Mouse (Mus musculus) spleen, adult 2 months (tissue): ENCODE data around the gene Dock9. TPM values are rescaled to one million over a fixed set of nuclear protein-coding genes. Genes with fewer than 3 reads are reported as not detected.

Experiments used
- DNase-seq, 2 experiments: peaks; one replicate each; pipeline versions ENCODE4 v3.0.0 to v3.0.0-alpha.2; 2012 to 2021; ENCODE audit warnings: low spot score in 2 of 2, low read depth in 1 of 2
- H3K27ac ChIP-seq: fragments of 200-500 bp; 2 replicates; pipeline ENCODE4 v1.5.1; 2012; ENCODE audit warnings: low read length, inconsistent platforms; ENCODE audit not compliant: insufficient read depth
- H3K27me3 ChIP-seq: fragments of 200-500 bp; 2 replicates; pipeline ENCODE4 v1.6.1; 2012; ENCODE audit warnings: mild to moderate bottlenecking, moderate library complexity, low read length, inconsistent platforms; ENCODE audit not compliant: control insufficient read depth, insufficient read depth
- H3K36me3 ChIP-seq: fragments of 200-500 bp; 2 replicates; pipeline ENCODE4 v1.6.1; 2012; ENCODE audit warnings: mild to moderate bottlenecking, low read length, inconsistent platforms; ENCODE audit not compliant: control insufficient read depth, insufficient read depth
- H3K4me1 ChIP-seq: fragments of 200-500 bp; 2 replicates; pipeline ENCODE4 v1.6.1; 2011; ENCODE audit warnings: inconsistent platforms; ENCODE audit not compliant: control insufficient read depth, insufficient read depth, insufficient read length
- H3K4me3 ChIP-seq: fragments of 200-500 bp; 2 replicates; pipeline ENCODE4 v1.5.1; 2011; ENCODE audit warnings: mild to moderate bottlenecking, inconsistent platforms; ENCODE audit not compliant: insufficient read depth, insufficient read length; ENCODE audit errors: extremely low read depth
- CTCF ChIP-seq: fragments of 200-500 bp; IDR thresholded peaks from 2 replicates; pipeline ENCODE4 v1.5.1; 2011; ENCODE audit warnings: mild to moderate bottlenecking, inconsistent platforms; ENCODE audit not compliant: insufficient read depth, insufficient read length, insufficient replicate concordance; ENCODE audit errors: extremely low read depth
- POLR2A ChIP-seq: fragments of 200-500 bp; IDR thresholded peaks from 2 replicates; pipeline ENCODE4 v1.6.1; 2011; ENCODE audit warnings: low read depth, low read length, inconsistent platforms
- WGBS: fragments of 180-500 bp; shearing (Covaris S2); methylation state at CpG from one replicate; pipeline ENCODE4 v1.1.7; 2018; 5-methylcytosine and 5-hydroxymethylcytosine counted together
- polyA plus RNA-seq: library from polyadenylated mRNA; depleted of rRNA; stranded (reverse); fragments of >200 nt; gene quantifications from 2 replicates; pipeline ENCODE4 v1.2.3, GENCODE M21; 2012

Dock9 gene
- polyA plus RNA-seq, 1 experiment, result 7.8 TPM

- no peak for DNase-seq
- 90% methylated on average over 11 of the region's 11 CpGs for WGBS
These were observed 43.5 kb downstream of the Dock9 start for GRCm38 (mm10) chr14:121754110-121754509.

GRCm38 (mm10) chr14:121752686-121753426 lies 44.8 kb downstream of the Dock9 start:
- DNase-seq, result no peak
- no peak for TF ChIP-seq CTCF
- TF ChIP-seq POLR2A, result no peak
- Histone ChIP-seq H3K27ac (no peak overlapping the region), H3K4me3 (no peak overlapping the region), H3K4me1 (no peaks in the 10 kb centered on the region), H3K36me3 (no peaks in the 10 kb centered on the region), H3K27me3 (no peaks in the 10 kb centered on the region)
- 72% methylated on average over 19 of the region's 19 CpGs for WGBS

More at GRCm38 (mm10) chr14:121754110-121754509, 43.5 kb downstream of the Dock9 start:
- no peaks in the 10 kb centered on the region for H3K36me3 ChIP-seq
- TF ChIP-seq POLR2A (no peak), CTCF (no peak)
- H3K27ac ChIP-seq, result no peak overlapping the region
- H3K27me3 ChIP-seq, result no peaks in the 10 kb centered on the region
- H3K4me1 ChIP-seq, result no peaks in the 10 kb centered on the region
- H3K4me3 ChIP-seq, result no peak overlapping the region

- Histone ChIP-seq H3K4me3 (no peak overlapping the region), H3K27me3 (no peaks in the 10 kb centered on the region), H3K4me1 (no peaks in the 10 kb centered on the region), H3K27ac (no peak overlapping the region), H3K36me3 (no peaks in the 10 kb centered on the region)
- WGBS, result 81% methylated on average over 9 of the region's 9 CpGs
- TF ChIP-seq POLR2A (no peak), CTCF (no peak)
- no peak for DNase-seq
These were observed 48.0 kb downstream of the Dock9 start for GRCm38 (mm10) chr14:121749606-121750005.

GRCm38 (mm10) chr14:121749084-121749483 lies 48.6 kb downstream of the Dock9 start:
- Histone ChIP-seq H3K36me3 (no peaks in the 10 kb centered on the region), H3K27me3 (no peaks in the 10 kb centered on the region), H3K4me3 (no peak overlapping the region), H3K4me1 (no peaks in the 10 kb centered on the region), H3K27ac (no peak overlapping the region)
- TF ChIP-seq CTCF (no peak), POLR2A (no peak)
- 93% methylated on average over 10 of the region's 10 CpGs for WGBS
- no peak for DNase-seq

- Histone ChIP-seq H3K27me3 (no peaks in the 10 kb centered on the region), H3K4me1 (no peaks in the 10 kb centered on the region), H3K4me3 (no peak overlapping the region), H3K27ac (no peak overlapping the region), H3K36me3 (no peaks in the 10 kb centered on the region)
- 95% methylated on average over 7 of the region's 7 CpGs for WGBS
- DNase-seq, result no peak
- TF ChIP-seq POLR2A, result no peak
- TF ChIP-seq CTCF, result no peak
These were observed 50.3 kb downstream of the Dock9 start for GRCm38 (mm10) chr14:121747360-121747759.

GRCm38 (mm10) chr14:121743787-121744417 lies 53.7 kb downstream of the Dock9 start:
- no peak overlapping the region for H3K4me3 ChIP-seq
- no peaks in the 10 kb centered on the region for H3K27me3 ChIP-seq
- WGBS, result 85% methylated on average over 9 of the region's 9 CpGs
- H3K27ac ChIP-seq, result no peak overlapping the region
- H3K4me1 ChIP-seq, result peaks cover 7% of the 10 kb centered on the region; the same call in 1 of the 2 replicates
- TF ChIP-seq CTCF (no peak), POLR2A (no peak)
- DNase-seq, result no peak
- no peaks in the 10 kb centered on the region for H3K36me3 ChIP-seq
